Mouse (Mus musculus) spleen, adult 2 months (tissue): ENCODE measurements around the gene Ghsr.

Experiments used
- CTCF ChIP-seq: fragments of 200-500 bp; IDR thresholded peaks from 2 replicates; pipeline ENCODE4 v1.5.1; 2011; ENCODE audit warnings: mild to moderate bottlenecking, inconsistent platforms; ENCODE audit not compliant: insufficient read depth, insufficient read length, insufficient replicate concordance; ENCODE audit errors: extremely low read depth
- POLR2A ChIP-seq: fragments of 200-500 bp; IDR thresholded peaks from 2 replicates; pipeline ENCODE4 v1.6.1; 2011; ENCODE audit warnings: low read depth, low read length, inconsistent platforms

GRCm38 (mm10) chr3:27411286-27411685 lies 40.1 kb downstream of the Ghsr start:
- no peak for TF ChIP-seq POLR2A
- TF ChIP-seq CTCF: no peak
